Mouse (Mus musculus) spleen, postnatal 36 days (tissue): ENCODE results near the gene Pcbd2.
"Not testable (repeated sequence)": the region's sequence is repeated elsewhere in the genome, so short reads cannot be mapped to it uniquely, and the experiment has no call there.

ENCODE experiments used
- DNase-seq, 2 experiments: peaks; one replicate each; pipeline ENCODE4 v3.0.0; 2022; ENCODE audit warnings: low spot score in 2 of 2, mixed read lengths in 1 of 2

Gene Pcbd2

DNA sequence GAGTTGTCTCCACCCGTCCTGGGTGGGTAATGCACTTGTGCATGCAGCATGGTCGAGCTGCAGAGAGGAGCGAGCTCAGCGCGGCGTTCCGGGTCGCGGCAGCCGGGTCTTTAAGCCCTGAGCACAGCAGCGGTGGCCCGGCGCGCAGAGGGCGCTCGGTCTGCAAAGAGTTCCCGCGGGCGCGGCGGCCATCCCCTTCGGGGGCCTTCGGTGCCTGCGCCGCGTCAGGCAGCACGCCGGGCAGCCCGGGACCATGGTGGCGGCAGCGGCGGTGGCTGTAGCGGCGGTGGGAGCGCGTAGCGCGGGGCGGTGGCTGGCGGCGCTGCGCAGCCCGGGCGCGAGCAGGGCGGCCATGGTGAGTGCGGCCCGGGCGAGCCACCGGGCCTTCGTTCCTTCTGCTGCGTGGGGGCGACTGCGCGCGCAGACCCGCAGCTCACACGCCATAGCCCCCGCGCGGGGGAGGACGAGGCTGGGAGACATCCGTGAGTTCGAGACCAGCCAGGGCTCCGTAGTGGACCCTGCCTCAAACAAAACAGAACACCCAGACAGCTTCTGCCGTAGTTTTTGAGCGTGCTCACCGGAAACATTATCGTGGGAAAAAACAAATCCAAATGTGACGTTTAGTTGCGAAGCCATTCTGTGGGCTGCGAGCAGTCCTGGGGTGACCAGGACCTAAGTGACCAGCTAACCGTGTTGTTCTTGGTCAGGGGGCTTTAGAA, at the start of gene Pcbd2:
Gene Pcbd2 (plus strand): TSS at position 249 of the 719 bp plus-strand sequence.
- DNase-seq = peak; percentile 92

DNA sequence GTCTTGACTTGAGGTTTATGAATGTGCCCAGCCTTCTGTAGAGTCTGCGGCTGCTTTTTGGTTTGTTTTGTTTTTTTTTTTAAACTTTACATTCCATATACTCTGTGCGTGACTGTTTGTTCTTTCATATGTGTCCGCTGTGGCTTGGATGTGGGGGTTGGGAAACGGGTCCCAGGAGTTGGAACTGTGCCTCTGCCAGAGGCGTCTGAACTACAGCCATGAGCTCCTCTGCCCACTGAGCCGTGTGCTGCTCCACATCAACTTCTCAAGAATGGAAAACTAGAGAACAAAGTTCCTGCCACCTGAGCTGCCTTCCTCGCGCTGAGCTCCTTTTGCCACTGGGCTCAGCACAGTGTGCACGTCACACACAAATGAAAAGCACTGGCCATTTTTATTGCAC, 45.0 kb upstream of the Pcbd2 start:
- DNase-seq = no peak

DNA sequence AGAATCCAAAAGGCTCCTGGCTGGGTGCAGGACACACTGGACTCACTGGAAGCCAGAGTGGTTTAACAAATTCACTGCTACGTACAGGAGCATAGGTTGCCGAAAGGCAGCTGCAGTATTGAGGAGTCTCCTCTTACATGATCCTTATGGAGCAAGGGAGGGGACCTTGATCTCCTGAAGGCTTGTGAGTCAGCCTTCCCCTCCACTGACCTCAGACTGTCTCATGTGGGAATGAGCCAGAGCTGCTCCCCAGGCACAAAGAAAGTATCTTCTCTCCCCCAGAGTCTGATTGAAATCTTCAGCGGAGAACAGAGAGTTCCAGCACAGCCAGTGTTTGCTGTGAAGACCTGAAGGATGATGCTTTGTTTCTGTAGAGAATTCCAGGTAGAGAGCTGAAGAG, 43.6 kb upstream of the Pcbd2 start:
- no peak for DNase-seq

DNA sequence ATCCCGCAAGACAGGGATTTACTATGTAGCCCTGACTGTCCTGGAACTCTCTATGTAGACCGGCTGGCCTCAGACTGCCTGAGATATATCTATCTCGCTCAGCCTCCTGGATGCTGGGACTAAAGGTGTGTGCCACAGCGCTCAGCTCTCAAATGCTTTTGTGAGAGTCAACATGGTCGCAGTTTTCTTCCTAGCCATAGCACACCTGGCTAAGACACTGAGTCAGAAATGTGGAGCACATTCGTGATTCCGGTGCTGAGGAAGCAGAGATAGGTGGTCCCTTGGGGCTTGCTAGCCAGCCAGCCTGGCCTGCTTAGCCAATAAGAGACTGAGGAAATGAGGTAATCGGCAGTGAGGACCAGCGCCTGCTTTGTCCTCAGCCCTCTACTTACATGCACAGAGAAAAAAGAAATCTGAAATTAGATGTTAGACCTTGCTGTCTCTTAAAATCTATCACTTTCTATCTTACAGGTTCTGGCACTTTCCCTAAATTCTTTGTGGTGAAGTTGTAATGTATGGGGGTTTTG, 41.0 kb upstream of the Pcbd2 start:
- no peak for DNase-seq

DNA sequence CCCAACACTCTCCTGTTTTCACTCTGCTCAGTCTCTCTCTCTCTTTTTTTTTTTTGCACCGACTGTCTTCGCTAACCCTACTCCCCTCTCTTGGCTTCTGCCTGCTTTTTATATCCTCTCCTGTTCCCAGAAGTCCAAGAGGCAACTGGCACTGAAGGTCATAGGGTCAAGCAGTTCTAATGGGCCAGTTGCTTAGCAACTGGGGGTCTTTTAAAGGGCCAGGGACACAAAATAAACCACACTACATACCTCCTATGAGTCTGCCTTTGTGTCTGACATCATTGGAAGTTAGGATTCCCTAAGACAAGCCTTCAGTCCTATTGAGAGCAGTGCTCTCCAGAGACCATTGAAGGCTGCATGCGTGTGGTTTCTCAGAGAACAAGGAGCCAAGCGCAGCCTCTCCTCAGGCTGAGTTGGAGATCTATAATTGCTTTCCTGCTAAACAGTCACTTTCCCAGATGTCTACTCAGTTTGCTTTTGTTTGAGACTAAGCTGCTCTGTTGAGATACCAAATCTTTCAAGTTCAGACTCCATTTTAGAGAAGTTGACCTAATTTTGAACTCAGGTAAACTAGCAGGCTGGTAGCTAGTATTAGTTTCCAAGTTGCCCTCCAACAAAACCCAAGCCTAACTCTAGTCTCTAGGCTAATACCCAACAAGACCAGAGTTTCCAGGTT, 39.1 kb upstream of the Pcbd2 start:
- DNase-seq = no peak

DNA sequence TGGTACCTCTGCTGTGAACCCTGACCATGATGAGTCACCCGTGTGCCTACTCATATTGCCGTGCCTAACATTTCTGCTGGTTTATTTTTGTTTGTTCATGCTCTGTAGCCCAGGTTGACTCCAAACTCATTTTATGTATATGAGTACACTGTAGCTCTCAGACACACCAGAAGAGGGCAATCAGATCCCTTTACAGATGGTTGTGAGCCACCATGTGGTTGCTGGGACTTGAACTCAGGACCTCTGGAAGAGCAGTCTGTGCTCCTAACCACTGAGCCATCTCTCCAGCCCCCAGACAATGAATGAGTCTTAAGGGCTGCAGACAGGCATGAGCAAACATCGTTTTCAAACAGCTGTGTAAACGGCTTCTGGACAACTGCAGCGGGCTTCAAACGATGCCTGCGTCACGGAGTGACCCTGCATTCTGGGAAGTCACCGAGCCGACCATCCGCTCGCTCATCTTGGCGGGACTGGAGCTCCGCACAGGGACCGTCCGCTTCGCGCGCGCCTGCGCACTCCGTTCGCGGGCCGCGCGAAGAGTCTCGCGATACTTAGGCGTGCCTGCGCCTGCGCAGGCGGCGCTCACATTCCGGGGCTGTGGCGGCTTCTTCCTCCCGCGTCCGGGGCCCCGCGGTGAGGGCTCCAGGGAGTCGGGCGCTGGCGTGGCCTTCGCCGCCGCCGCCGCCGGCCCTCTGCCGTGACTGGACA, 34.5 kb upstream of the Pcbd2 start, which contains the start of gene B230219D22Rik:
Gene B230219D22Rik (plus strand): TSS at position 590 of the 708 bp plus-strand sequence.
- peak; percentile 86 to 89 for DNase-seq

DNA sequence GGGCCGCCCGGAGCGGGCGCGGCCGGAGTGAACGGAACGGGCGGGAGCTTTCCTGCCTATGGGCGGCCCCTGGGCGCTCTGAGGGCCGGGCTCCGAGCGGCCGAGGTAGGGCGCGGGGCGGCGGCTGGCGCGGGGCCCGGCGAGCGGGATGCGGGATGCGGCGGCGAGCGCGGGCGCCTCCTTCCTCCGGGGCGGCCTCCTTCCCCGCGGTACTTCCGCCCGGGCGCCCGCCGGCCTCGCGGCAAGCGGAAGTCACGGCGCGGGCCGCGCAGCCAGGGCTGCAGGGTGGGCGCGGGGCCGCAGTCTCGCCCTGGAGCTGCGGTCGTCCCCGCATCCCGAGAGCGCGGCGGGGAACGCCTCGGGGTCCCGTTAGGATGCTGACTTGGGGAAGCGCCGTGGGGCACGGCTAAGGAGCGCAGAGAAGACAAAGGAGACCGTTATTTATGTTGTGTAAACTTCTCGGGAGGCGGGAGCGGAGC, 33.9 kb upstream of the Pcbd2 start:
- DNase-seq = peak; percentile 53 to 55

DNA sequence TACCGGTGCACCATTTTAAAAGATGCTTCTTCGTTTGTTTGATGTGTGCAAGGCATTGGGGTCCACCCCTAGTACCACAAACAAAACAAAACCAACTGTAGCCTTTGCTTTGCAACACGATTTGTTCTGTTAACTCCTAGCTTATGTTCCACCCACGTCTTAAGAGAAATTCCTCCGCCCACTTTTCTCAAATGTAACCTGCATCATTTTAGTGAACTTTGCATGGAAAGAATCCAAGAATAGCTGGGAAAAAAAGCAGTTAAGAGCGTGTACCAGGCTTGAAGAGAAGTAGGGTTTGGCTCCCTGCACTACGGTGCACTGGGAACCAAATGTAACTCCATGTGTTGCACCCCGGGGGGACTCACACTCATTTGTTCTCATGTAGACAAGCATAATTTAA, 33.1 kb upstream of the Pcbd2 start:
- no peak for DNase-seq

DNA sequence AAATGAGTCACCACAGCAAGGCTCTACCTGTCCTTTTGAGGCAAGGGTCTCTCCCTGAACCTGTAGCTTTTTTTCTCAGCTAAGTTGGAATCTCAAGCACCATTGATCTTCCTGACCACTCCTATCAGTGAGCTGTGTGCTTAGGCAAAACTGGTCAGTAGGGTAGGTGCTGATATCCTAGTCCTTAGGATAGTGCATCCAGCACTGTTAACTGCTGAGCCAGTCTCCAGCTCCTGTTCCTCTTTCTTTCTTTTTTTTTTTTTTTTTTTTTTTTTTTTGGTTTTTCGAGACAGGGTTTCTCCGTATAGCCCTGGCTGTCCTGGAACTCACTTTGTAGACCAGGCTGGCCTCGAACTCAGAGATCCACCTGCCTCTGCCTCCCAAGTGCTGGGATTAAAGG, 31.2 kb upstream of the Pcbd2 start:
- DNase-seq = not testable (repeated sequence)

DNA sequence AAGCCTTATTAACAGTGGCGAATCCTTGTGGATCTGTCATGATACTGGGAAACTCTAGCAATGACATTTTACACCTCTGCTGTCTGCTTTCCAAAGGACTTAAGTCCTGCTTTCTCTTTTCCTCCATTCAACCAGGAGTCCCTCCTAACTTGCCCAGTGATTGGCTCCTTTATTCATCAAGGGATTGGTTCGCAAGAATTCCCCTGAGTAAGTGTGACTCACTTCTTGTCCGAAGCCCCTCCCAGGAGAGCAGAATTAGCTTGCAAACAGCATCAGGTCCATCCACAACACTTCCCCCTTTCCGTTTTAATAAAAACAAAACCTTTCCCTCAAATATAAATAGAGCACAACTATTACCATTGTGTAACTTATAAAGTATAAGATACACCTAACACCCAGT, 22.9 kb upstream of the Pcbd2 start:
- no peak for DNase-seq

DNA sequence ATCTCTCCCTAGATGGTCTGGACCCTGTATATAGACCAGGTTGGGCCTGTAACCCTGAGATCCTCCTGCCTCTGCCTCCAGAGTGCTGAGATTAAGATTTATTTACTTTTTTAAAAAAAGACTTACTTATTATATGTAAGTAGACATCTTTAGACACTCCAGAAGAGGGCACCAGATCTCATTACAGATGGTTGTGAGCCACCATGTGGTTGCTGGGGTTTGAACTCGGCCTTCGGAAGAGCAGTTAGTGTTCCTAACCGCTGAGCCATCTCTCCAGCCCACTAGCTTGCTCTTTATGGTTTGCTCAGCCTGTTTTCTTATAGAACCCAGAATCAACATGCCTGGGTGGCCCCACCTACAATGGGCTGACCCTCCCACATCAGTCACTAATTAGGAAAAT, 14.3 kb upstream of the Pcbd2 start:
- no peak for DNase-seq

DNA sequence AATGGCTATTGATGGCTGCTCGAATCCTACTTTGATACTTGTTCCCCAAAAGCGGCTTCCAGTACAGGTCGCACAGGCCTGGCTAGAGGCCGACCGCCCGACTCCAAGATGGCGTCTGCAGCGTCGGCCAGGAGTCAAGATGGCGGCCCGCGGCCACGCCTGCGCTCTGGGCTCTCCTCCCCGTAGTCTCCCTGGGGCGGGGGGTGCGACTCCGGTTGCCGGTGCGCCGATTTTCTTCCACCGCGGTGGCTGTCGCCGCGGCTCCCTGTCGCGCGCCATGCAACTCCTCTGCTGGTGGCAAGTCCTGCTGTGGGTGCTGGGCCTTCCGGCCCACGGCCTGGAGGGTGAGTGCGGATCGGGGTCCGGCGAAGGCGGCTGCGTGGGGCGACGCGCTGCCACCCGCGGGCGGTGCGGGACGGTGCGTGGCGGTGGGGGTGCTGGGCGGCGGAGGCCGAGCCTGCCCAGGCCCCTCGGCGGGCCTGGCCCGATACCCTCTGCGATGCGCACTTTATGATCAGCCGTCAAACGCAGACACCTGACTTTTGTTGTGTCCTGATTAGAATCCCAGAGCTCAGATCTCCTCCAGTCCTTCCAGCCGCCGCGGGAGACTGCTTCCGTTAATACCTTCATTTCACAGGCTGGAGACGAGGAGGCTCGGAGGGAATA, 12.5 kb upstream of the Pcbd2 start, which contains the start of gene Txndc15:
Gene Txndc15 (plus strand): TSS at position 150 of the 666 bp plus-strand sequence.
- DNase-seq = peak; percentile 82 to 84

DNA sequence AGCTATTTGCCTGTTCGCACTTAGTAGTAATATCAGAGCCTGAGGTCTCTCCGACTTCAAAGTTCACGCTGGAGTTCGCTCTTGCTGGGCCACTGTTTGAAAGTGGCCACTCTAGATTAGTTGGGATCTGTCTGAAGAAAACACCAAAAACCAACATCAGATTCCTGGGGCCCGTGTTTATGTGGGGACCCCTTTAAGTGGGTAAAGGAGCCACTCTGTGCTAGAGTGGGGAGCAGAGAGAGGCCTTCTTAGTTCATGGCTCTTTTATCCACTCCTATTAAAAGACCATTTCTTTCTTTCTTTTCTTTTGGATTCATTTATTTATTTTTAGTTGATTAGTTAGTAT, 12.0 kb upstream of the Pcbd2 start:
- DNase-seq = no peak

DNA sequence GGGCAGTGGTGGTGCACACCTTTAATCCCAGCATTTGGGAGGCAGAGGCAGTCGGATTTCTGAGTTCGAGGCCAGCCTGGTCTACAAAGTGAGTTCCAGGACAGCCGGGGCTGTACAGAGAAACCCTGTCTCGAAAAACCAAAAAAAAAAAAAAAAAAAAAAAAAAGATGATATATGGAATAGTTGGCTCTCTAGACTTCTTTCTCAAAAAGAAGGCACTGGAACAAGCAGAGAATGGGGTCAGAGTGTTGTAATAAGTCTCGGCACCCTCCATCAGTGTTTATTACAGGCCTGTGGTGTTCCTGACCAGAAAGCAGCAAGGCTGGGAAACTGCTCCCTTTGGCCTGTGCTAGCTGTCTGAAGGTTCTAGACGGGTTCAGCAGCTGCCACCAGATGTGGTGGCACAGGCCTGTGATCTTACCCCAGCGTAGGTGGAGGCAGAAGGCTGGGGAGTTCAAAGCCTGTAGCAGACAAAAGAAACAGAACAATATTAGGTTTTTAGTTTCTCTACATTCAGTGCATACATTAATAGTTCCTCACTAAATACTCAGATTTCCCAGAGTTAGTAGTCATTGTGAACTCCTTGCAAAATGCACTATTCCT, 11.2 kb upstream of the Pcbd2 start:
- no peak for DNase-seq

DNA sequence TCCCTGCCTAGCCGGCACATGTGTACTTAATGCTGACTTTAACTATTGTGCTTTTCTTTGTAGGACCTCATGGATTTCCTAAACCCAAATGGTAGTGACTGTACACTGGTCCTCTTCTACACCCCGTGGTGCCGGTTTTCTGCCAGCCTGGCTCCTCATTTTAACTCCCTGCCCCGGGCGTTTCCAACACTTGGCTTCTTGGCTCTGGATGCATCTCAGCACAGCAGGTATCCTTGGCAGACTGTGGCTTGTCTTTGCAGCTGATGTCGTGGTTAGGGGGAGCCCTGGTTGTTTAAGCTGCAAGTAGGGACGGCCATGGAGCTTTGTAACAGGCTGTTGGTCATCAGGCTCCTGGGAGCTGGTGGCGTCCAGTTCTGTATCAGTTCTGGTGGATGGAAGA, 5.7 kb upstream of the Pcbd2 start:
- no peak for DNase-seq

DNA sequence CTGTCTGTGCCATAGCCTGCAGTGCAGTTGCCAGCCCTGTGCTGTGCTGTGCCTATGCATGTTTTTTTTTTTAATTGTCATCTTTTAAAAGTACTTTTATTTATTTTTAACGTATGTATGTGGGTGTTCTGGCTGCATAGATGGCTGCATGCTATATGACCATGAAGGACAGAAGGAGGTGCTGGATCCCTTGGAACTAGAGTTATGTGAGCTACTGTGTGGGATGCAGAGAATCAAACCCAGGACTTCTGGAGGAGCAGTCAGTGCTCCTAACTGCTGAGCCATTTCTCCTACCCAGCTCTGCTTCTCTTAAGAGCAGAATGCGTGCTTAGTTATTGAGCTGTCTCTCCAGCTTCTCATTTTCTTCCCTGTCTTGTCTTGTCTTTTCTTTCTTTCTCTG, 5.2 kb upstream of the Pcbd2 start:
- no peak for DNase-seq

DNA sequence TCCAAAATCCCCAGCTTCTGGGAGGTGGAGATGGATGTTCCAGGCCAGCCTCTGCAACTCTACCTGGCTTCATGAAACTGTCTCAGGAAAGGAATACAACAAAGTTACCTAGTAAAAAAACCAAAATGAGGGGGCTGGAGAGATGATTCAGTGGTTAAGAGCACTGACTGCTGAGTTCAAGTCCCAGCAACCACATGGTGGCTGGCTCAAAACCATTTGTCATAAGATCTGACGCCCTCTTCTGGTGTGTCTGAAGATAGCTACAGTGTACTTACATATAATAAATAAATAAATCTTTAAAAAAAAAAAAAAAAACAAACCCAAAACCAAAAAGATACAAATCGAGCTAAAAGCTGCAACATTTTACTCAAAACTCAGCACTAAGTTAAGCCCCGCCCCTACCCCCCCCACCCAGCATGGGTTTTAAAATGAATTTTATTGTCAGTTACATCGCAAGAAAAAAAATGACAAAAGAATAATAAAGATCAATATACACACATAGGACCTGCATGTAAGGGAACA, 509 bp upstream of the Pcbd2 start:
- no peak for DNase-seq

DNA sequence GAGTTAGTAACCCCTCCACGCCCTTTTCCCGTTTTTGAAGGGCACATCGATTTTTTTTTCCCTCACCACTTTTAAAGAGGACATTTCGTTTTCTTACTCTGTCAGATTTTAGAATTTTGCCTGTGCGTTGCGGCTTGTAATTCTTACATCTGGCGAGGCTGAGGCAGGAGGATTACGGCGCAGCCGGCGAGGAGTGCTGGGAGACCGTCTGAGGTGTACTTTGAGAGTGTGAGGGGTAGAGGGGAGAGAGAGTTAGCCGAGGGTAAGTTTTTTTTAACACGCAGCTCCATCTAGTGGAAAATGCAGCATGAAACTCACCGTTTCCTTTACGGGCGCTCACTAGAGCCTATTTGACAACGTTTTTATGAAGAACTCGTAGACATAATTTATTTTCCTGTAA, 671 bp downstream of the Pcbd2 start:
- peak; percentile 75 to 79 for DNase-seq

DNA sequence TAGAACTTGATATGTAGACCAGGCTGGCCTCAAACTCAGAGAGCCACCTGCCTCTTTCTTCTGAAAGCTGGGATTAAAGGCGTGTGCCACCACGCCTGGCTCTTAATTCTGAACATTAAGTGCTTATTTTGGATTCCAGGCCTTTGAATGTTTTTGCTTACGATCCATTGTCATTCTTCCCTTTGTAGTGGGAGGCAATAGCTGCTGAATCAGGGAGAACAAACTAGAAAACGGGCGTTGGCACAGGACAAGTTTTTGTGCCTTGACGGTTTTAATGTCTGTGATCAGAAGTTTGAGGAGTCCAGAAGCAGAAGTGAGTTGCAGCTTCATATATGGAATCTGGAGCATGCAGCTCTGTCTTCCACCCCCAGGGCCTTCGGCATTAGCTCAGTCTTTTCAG, 3.5 kb downstream of the Pcbd2 start:
- no peak for DNase-seq

DNA sequence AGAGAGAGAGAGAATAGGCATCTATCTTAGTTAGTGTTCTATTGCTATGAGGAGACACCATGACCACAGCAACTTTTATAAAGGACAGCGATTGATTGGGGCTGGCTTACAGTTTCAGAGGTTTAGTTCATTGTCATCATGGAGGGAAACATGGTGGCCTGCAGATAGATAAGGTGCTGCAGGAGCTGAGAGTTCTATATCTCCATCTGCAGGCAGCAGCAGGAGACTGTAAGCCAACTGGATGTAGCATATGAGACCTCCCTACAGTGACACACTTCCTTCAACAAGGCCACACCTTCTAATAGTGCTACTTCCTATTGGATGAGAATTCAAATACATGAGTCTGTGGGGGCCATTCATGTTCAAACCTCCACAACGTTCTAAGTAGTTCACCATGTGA, 5.0 kb downstream of the Pcbd2 start:
- no peak for DNase-seq
